ENCODE assay signal across 16 mouse cellular contexts in genomic region chr9:66360143-66360690, GRCm38 (mm10). TPM values are rescaled to one million over a fixed set of nuclear protein-coding genes. Genes with fewer than 3 reads are reported as not detected.
DNase-seq lines count a peak whose midpoint lies in the region; TF ChIP-seq lines count a peak whose summit lies in the region.
"Had no signal": no experiment of that assay in that cellular context is flagged by ENCODE, and none has a peak within 500 bp of the region (broad histone marks: within the 10 kb centered on the region; RNA-seq: fewer than 3 reads in every experiment).

No protein-coding gene starts in this region.

- peak; percentile 30 to 31 for DNase-seq in cerebellum, adult 2 months
- DNase-seq in cerebellum, postnatal 10 days, result no peak
- DNase-seq in heart, adult 18-20 months, result peak; percentile 33 to 38
- no peak for DNase-seq in heart, adult 8-10 months (ENCODE audit: low spot score)
- DNase-seq in layer of hippocampus, adult 9-11 months, result peak; percentile 20
- no peak for DNase-seq in layer of hippocampus, adult 9-10 months (ENCODE audit: low spot score)
- peak; percentile 16 for DNase-seq in right cerebral cortex, postnatal 25 days
- DNase-seq in right cerebral cortex, postnatal 10 days (ENCODE audit: low spot score in 2 of 2), result no peak
- DNase-seq: adrenal gland, postnatal 36 days; gastrocnemius, postnatal 10 days; midbrain, embryonic 14.5 days had no signal

- no peak for TF ChIP-seq POLR2A in cerebellum, adult 2 months (IDR thresholded peaks at IDR 0.05; ENCODE audit: borderline replicate concordance, insufficient read depth, low read length)

- no peaks in the 10 kb centered on the region for H3K27me3 ChIP-seq in cerebellum, adult 2 months (ENCODE audit: control insufficient read depth, insufficient read depth, low read length)
- H3K27me3 ChIP-seq: forebrain, embryonic 12.5 days; heart, embryonic 15.5 days; limb, embryonic 12.5 days; liver, embryonic 15.5 days; Patski had no signal

- WGBS in cerebellum, adult 2 months, result 53% methylated on average over 14 of the region's 14 CpGs

- H3K27ac ChIP-seq in cerebellum, adult 2 months (ENCODE audit: insufficient read depth, low read length), result no peak overlapping the region
- H3K27ac ChIP-seq: forebrain, embryonic 12.5 days; heart, embryonic 15.5 days; limb, embryonic 12.5 days; liver, embryonic 15.5 days had no signal

- no peak overlapping the region for H3K4me3 ChIP-seq in cerebellum, adult 2 months (replicated peaks; ENCODE audit: insufficient read depth, low read depth, low read length)
- H3K4me3 ChIP-seq: forebrain, embryonic 12.5 days; heart, embryonic 15.5 days; limb, embryonic 12.5 days; liver, embryonic 15.5 days had no signal

- H3K4me1 ChIP-seq in cerebellum, adult 2 months (ENCODE audit: control insufficient read depth, insufficient read depth, low read length), result peaks cover 9% of the 10 kb centered on the region

- no peak for TF ChIP-seq CTCF in cerebellum, adult 2 months (IDR thresholded peaks at IDR 0.05; ENCODE audit: borderline replicate concordance, insufficient read depth, low read depth, low read length)

RNA-seq across cellular contexts. Expression of gene Herc1, which starts 10.0 kb away (rescaled TPM):
- polyA plus RNA-seq in cerebellum, adult 2 months (2012; rRNA removed), result 62.0 and 66.8 TPM in 2 replicates
- 10 to 100 TPM; 31.4 to 36.5 TPM for total RNA-seq in heart, adult 18-20 months (2021)
- 10 to 100 TPM; 34.4 to 40.0 (median 35.8) TPM for total RNA-seq in heart, adult 8-10 months (2022)

Comparison
In these comparisons a context has a peak if more than half of its experiments do, and no peak if none do; other contexts are left out.
1. DNase-seq: peak in cerebellum, adult 2 months (2 of 2), heart, adult 18-20 months (2 of 2), layer of hippocampus, adult 9-11 months (single experiment) and right cerebral cortex, postnatal 25 days (single experiment); none in cerebellum, postnatal 10 days (0 of 2), heart, adult 8-10 months (single experiment), layer of hippocampus, adult 9-10 months (single experiment) and right cerebral cortex, postnatal 10 days (0 of 2).